ENCODE assay signal across 8 mouse cellular contexts in genomic region chr15:79741173-79741858, GRCm38 (mm10). TPM values are rescaled to one million over a fixed set of nuclear protein-coding genes. Genes with fewer than 3 reads are reported as not detected.
DNase-seq lines count a peak whose midpoint lies in the region; ATAC-seq and TF ChIP-seq lines count a peak whose summit lies in the region.

No protein-coding gene starts in this region.

- peaks cover 34% of the 10 kb centered on the region for H3K36me3 ChIP-seq in forebrain, embryonic 15.5 days
- H3K36me3 ChIP-seq in intestine, postnatal 0 days (ENCODE audit: control insufficient read depth, insufficient read depth): peaks cover 27% of the 10 kb centered on the region

- no peak for TF ChIP-seq CTCF in intestine, postnatal 0 days (IDR thresholded peaks at IDR 0.05; ENCODE audit: low read depth)

- H3K4me3 ChIP-seq in forebrain, embryonic 15.5 days: peak overlapping the region; percentile 81
- H3K4me3 ChIP-seq in intestine, postnatal 0 days (ENCODE audit: low read depth, low read length): peak overlapping the region; percentile 96

- no peaks in the 10 kb centered on the region for H3K9me3 ChIP-seq in forebrain, embryonic 15.5 days
- no peaks in the 10 kb centered on the region for H3K9me3 ChIP-seq in intestine, postnatal 0 days (ENCODE audit: control insufficient read depth)

- DNase-seq in heart, adult 18-20 months: peak; percentile 36 to 48
- no peak for DNase-seq in heart, postnatal 25 days (ENCODE audit: low spot score)
- peak; percentile 82 for DNase-seq in Muller cell, postnatal 12 days (ENCODE audit: inconsistent ontology term)
- peak; percentile 37 to 63 for DNase-seq in thymus, adult 18-20 months
- DNase-seq in embryo, embryonic 10 days (ENCODE audit: low spot score): no peak

- WGBS in forebrain, embryonic 15.5 days: 30% methylated on average over 14 of the region's 14 CpGs
- WGBS in intestine, postnatal 0 days: 8% methylated on average over 14 of the region's 14 CpGs

- intact Hi-C loops in heart, postnatal 25 days (cut with DNase I): loop anchor here (5.0 kb wide), 1 partner anchor 49 kb away; the partner anchor contains the start of gene Gtpbp1

- peak overlapping the region; percentile 60 for H3K4me2 ChIP-seq in forebrain, embryonic 15.5 days (replicated peaks)
- peak overlapping the region; percentile 88 for H3K4me2 ChIP-seq in intestine, postnatal 0 days (replicated peaks; ENCODE audit: low read depth)

- peak overlapping the region; percentile 66 for H3K27ac ChIP-seq in forebrain, embryonic 15.5 days (replicated peaks)
- peak overlapping the region; percentile 83 for H3K27ac ChIP-seq in intestine, postnatal 0 days (ENCODE audit: low read depth, low read length)

- H3K27me3 ChIP-seq in forebrain, embryonic 15.5 days: no peaks in the 10 kb centered on the region
- no peaks in the 10 kb centered on the region for H3K27me3 ChIP-seq in intestine, postnatal 0 days (replicated peaks; ENCODE audit: control insufficient read depth, insufficient read depth, low read length)

- ATAC-seq in forebrain, embryonic 15.5 days (replicated peaks): no peak
- ATAC-seq in intestine, postnatal 0 days: no peak
- ATAC-seq in megakaryocyte-erythroid progenitor cell, adult 5-6 weeks (replicated peaks; ENCODE audit: low FRiP score, low TSS enrichment, poor library complexity, severe bottlenecking): peak; percentile 9

- H3K4me1 ChIP-seq in forebrain, embryonic 15.5 days: peaks cover 36% of the 10 kb centered on the region
- no peaks in the 10 kb centered on the region for H3K4me1 ChIP-seq in intestine, postnatal 0 days (replicated peaks; ENCODE audit: control insufficient read depth, insufficient read depth, low read length)

- peak overlapping the region; percentile 87 for H3K9ac ChIP-seq in forebrain, embryonic 15.5 days (replicated peaks)
- H3K9ac ChIP-seq in intestine, postnatal 0 days (ENCODE audit: low read depth, low read length): peak overlapping the region; percentile 92

RNA-seq across cellular contexts. Expression of gene Sun2, which starts 1.0 kb away (rescaled TPM):
- total RNA-seq in heart, adult 18-20 months (2021): 10 to 100 TPM; 79.1 to 89.1 TPM
- total RNA-seq in heart, postnatal 25 days (2021): 10 to 100 TPM; 79.3 to 80.7 TPM
- 10.5 and 11.6 TPM in 2 replicates for polyA plus RNA-seq in forebrain, embryonic 15.5 days (2015; fragmentation: Nextera tagmentation; extraction: Ambion mirVana)
- 1.1 and 1.2 TPM in 2 replicates for polyA plus RNA-seq in intestine, postnatal 0 days (2015; fragmentation: Nextera tagmentation; extraction: Ambion mirVana)
- total RNA-seq in megakaryocyte-erythroid progenitor cell, adult 5-6 weeks (2014; fragmentation: Nextera tagmentation): 9.9 and 11.8 TPM in 2 replicates
- 13.9 and 15.2 TPM in 2 replicates for total RNA-seq in megakaryocyte-erythroid progenitor cell, adult 5-6 weeks (2017)

RNA-seq across cellular contexts. Expression of gene Dnal4, which starts 36.3 kb away (rescaled TPM):
- total RNA-seq in heart, adult 18-20 months (2021): 10 to 100 TPM; 16.9 to 22.0 TPM
- total RNA-seq in heart, postnatal 25 days (2021): 10 to 100 TPM; 20.5 to 22.9 TPM
- polyA plus RNA-seq in forebrain, embryonic 15.5 days (2015; fragmentation: Nextera tagmentation; extraction: Ambion mirVana): 94.8 and 99.9 TPM in 2 replicates
- 19.5 and 20.1 TPM in 2 replicates for polyA plus RNA-seq in intestine, postnatal 0 days (2015; fragmentation: Nextera tagmentation; extraction: Ambion mirVana)
- 13.2 and 13.5 TPM in 2 replicates for total RNA-seq in megakaryocyte-erythroid progenitor cell, adult 5-6 weeks (2014; fragmentation: Nextera tagmentation)
- 7.6 and 10.0 TPM in 2 replicates for total RNA-seq in megakaryocyte-erythroid progenitor cell, adult 5-6 weeks (2017)

RNA-seq across cellular contexts. Expression of gene Gtpbp1, which starts 50.7 kb away (rescaled TPM):
- total RNA-seq in heart, adult 18-20 months (2021): 10 to 100 TPM; 26.0 to 28.8 TPM
- total RNA-seq in heart, postnatal 25 days (2021): 10 to 100 TPM; 27.2 to 31.8 TPM
- 53.9 and 58.0 TPM in 2 replicates for polyA plus RNA-seq in forebrain, embryonic 15.5 days (2015; fragmentation: Nextera tagmentation; extraction: Ambion mirVana)
- polyA plus RNA-seq in intestine, postnatal 0 days (2015; fragmentation: Nextera tagmentation; extraction: Ambion mirVana): 15.0 and 15.3 TPM in 2 replicates
- 73.3 and 79.3 TPM in 2 replicates for total RNA-seq in megakaryocyte-erythroid progenitor cell, adult 5-6 weeks (2014; fragmentation: Nextera tagmentation)
- total RNA-seq in megakaryocyte-erythroid progenitor cell, adult 5-6 weeks (2017): 99.5 and 126 TPM in 2 replicates

RNA-seq across cellular contexts. Expression of gene Josd1, which starts 53.6 kb away (rescaled TPM):
- 10 to 100 TPM; 23.4 to 26.2 TPM for total RNA-seq in heart, adult 18-20 months (2021)
- 10 to 100 TPM; 23.6 to 26.4 TPM for total RNA-seq in heart, postnatal 25 days (2021)
- 23.3 and 26.8 TPM in 2 replicates for polyA plus RNA-seq in forebrain, embryonic 15.5 days (2015; fragmentation: Nextera tagmentation; extraction: Ambion mirVana)
- polyA plus RNA-seq in intestine, postnatal 0 days (2015; fragmentation: Nextera tagmentation; extraction: Ambion mirVana): 9.4 and 9.7 TPM in 2 replicates
- total RNA-seq in megakaryocyte-erythroid progenitor cell, adult 5-6 weeks (2014; fragmentation: Nextera tagmentation): 43.6 and 59.8 TPM in 2 replicates
- total RNA-seq in megakaryocyte-erythroid progenitor cell, adult 5-6 weeks (2017): 43.8 and 49.8 TPM in 2 replicates

Comparison
In these comparisons a context has a peak if more than half of its experiments do, and no peak if none do; other contexts are left out.
1. DNase-seq: peak in heart, adult 18-20 months (2 of 2), Muller cell, postnatal 12 days (single experiment) and thymus, adult 18-20 months (2 of 2); none in heart, postnatal 25 days (single experiment) and embryo, embryonic 10 days (single experiment).
2. RNA of gene Sun2, which starts 1.0 kb away (total RNA-seq): 79.1 to 89.1 TPM in heart, adult 18-20 months and 79.3 to 80.7 TPM in heart, postnatal 25 days; 9.9 to 15.2 TPM in megakaryocyte-erythroid progenitor cell, adult 5-6 weeks; every median in the first group is over 4 times any median in the second.